Mouse (Mus musculus) adrenal gland, adult 10 weeks (tissue): ENCODE results near the gene Vwc2. TPM values are rescaled to one million over a fixed set of nuclear protein-coding genes. Genes with fewer than 3 reads are reported as not detected.

Source experiments
- polyA plus RNA-seq: library from polyadenylated mRNA; stranded (reverse); fragments of 350-450 nt; fragmentation: Illumina TruSeq; extraction: RNeasy Lipid Tissue Mini Kit (QIAGEN cat#74804); gene quantifications from one replicate; pipeline ENCODE4 v1.2.3, GENCODE M21; 2014; ENCODE audit warnings: low read depth, low replicate concordance

Vwc2 gene
- 1.1 TPM for polyA plus RNA-seq

GRCm38 (mm10) chr11:11113576-11114233 lies at the start of gene Vwc2:
Vwc2 (plus strand) TSS chr11:11114223.

